Mouse (Mus musculus): ENCODE results near the gene Kif3c. TPM values are rescaled to one million over a fixed set of nuclear protein-coding genes. Genes with fewer than 3 reads are reported as not detected.

The Kif3c gene
- 32.0 TPM for polyA plus RNA-seq (2021)

- TF ChIP-seq CTCF (IDR thresholded peaks at IDR 0.05): no peak
- in situ Hi-C loops (cut with MboI; ENCODE audit: low pct_unique_long_range_greater_than_20kb): loop anchor here (5.0 kb wide), 1 partner anchor 112 kb away; no protein-coding TSS in a partner anchor
Measured at GRCm38 (mm10) chr12:3364508-3365448, at the start of gene Kif3c. Kif3c (plus strand) TSS chr12:3365132.

GRCm38 (mm10) chr12:3316083-3316482 lies 48.8 kb upstream of the Kif3c start:
- CTCF ChIA-PET: no interaction called here
- TF ChIP-seq CTCF (IDR thresholded peaks at IDR 0.05): no peak
- in situ Hi-C loops (cut with MboI; ENCODE audit: low pct_unique_long_range_greater_than_20kb): no loop called here
- peaks cover 3% of the 10 kb centered on the region for H3K27me3 ChIP-seq
- ATAC-seq: no peak
- no peak for DNase-seq (ENCODE audit: low read depth, low spot score)
- POLR2A ChIA-PET: no interaction called here

More at GRCm38 (mm10) chr12:3364508-3365448, at the start of gene Kif3c:
- POLR2A ChIA-PET: interaction anchor here (1.3 kb wide), 1 partner anchor 15 kb away, joined by 4 read pairs; no protein-coding TSS in a partner anchor
- no peaks in the 10 kb centered on the region for H3K27me3 ChIP-seq
- ATAC-seq (peak; percentile 87), DNase-seq (ENCODE audit: low read depth, low spot score) (no peak)
- CTCF ChIA-PET: interaction anchor here (1.4 to 1.8 kb wide), 4 partner anchors 11 to 26 kb away, joined by 3 to 5 read pairs (median 4); no protein-coding TSS in a partner anchor

- POLR2A ChIA-PET: no interaction called here
- peaks cover 3% of the 10 kb centered on the region for H3K27me3 ChIP-seq
- in situ Hi-C loops (cut with MboI; ENCODE audit: low pct_unique_long_range_greater_than_20kb): no loop called here
- CTCF ChIA-PET: no interaction called here
- no peak for TF ChIP-seq CTCF (IDR thresholded peaks at IDR 0.05)
- DNase-seq (ENCODE audit: low read depth, low spot score): no peak
- ATAC-seq: no peak
Measured at GRCm38 (mm10) chr12:3316937-3317336, 48.0 kb upstream of the Kif3c start.

GRCm38 (mm10) chr12:3319377-3319776 lies 45.6 kb upstream of the Kif3c start:
- in situ Hi-C loops (cut with MboI; ENCODE audit: low pct_unique_long_range_greater_than_20kb): no loop called here
- POLR2A ChIA-PET: no interaction called here
- no peak for DNase-seq (ENCODE audit: low read depth, low spot score)
- H3K27me3 ChIP-seq: peaks cover 3% of the 10 kb centered on the region
- no peak for TF ChIP-seq CTCF (IDR thresholded peaks at IDR 0.05)
- CTCF ChIA-PET: no interaction called here
- no peak for ATAC-seq

- no peaks in the 10 kb centered on the region for H3K27me3 ChIP-seq
- no peak for ATAC-seq
- ChIA-PET CTCF (no interaction called here), POLR2A (no interaction called here)
- TF ChIP-seq CTCF (IDR thresholded peaks at IDR 0.05): no peak
- DNase-seq (ENCODE audit: low read depth, low spot score): no peak
- in situ Hi-C loops (cut with MboI; ENCODE audit: low pct_unique_long_range_greater_than_20kb): no loop called here
Measured at GRCm38 (mm10) chr12:3323241-3323640, 41.7 kb upstream of the Kif3c start.

GRCm38 (mm10) chr12:3325232-3325631 lies 39.7 kb upstream of the Kif3c start:
- ChIA-PET POLR2A (no interaction called here), CTCF (interaction anchor here (1.3 kb wide), 1 partner anchor 15 kb away, joined by 5 read pairs; no protein-coding TSS in a partner anchor)
- ATAC-seq (no peak), DNase-seq (ENCODE audit: low read depth, low spot score) (no peak)
- TF ChIP-seq CTCF (IDR thresholded peaks at IDR 0.05): no peak
- H3K27me3 ChIP-seq: no peaks in the 10 kb centered on the region
- in situ Hi-C loops (cut with MboI; ENCODE audit: low pct_unique_long_range_greater_than_20kb): no loop called here

GRCm38 (mm10) chr12:3329677-3330076 lies 35.3 kb upstream of the Kif3c start:
- DNase-seq (ENCODE audit: low read depth, low spot score) (no peak), ATAC-seq (no peak)
- in situ Hi-C loops (cut with MboI; ENCODE audit: low pct_unique_long_range_greater_than_20kb): no loop called here
- ChIA-PET POLR2A (no interaction called here), CTCF (no interaction called here)
- no peak for TF ChIP-seq CTCF (IDR thresholded peaks at IDR 0.05)
- H3K27me3 ChIP-seq: no peaks in the 10 kb centered on the region

- no peak for TF ChIP-seq CTCF (IDR thresholded peaks at IDR 0.05)
- POLR2A ChIA-PET: no interaction called here
- DNase-seq (ENCODE audit: low read depth, low spot score): no peak
- no peak for ATAC-seq
- in situ Hi-C loops (cut with MboI; ENCODE audit: low pct_unique_long_range_greater_than_20kb): no loop called here
- CTCF ChIA-PET: interaction anchor here (1.7 to 2.1 kb wide), 2 partner anchors 11 to 17 kb away, joined by 4 to 5 read pairs; no protein-coding TSS in a partner anchor
- no peaks in the 10 kb centered on the region for H3K27me3 ChIP-seq
Measured at GRCm38 (mm10) chr12:3338931-3339330, 26.0 kb upstream of the Kif3c start.

GRCm38 (mm10) chr12:3344155-3344554 lies 20.8 kb upstream of the Kif3c start:
- in situ Hi-C loops (cut with MboI; ENCODE audit: low pct_unique_long_range_greater_than_20kb): no loop called here
- TF ChIP-seq CTCF (IDR thresholded peaks at IDR 0.05): no peak
- CTCF ChIA-PET: no interaction called here
- H3K27me3 ChIP-seq: no peaks in the 10 kb centered on the region
- POLR2A ChIA-PET: no interaction called here
- ATAC-seq: no peak
- DNase-seq (ENCODE audit: low read depth, low spot score): no peak

- ChIA-PET CTCF (no interaction called here), POLR2A (no interaction called here)
- no peak for DNase-seq (ENCODE audit: low read depth, low spot score)
- in situ Hi-C loops (cut with MboI; ENCODE audit: low pct_unique_long_range_greater_than_20kb): loop anchor here (5.0 kb wide), 1 partner anchor 33 kb away; no protein-coding TSS in a partner anchor
- no peak for TF ChIP-seq CTCF (IDR thresholded peaks at IDR 0.05)
- H3K27me3 ChIP-seq: no peaks in the 10 kb centered on the region
- ATAC-seq: no peak
Measured at GRCm38 (mm10) chr12:3345038-3345437, 19.9 kb upstream of the Kif3c start.

- ATAC-seq (no peak), DNase-seq (ENCODE audit: low read depth, low spot score) (no peak)
- TF ChIP-seq CTCF (IDR thresholded peaks at IDR 0.05): no peak
- ChIA-PET POLR2A (interaction anchor here (0.6 kb wide), 2 partner anchors 36 to 64 kb away, joined by 4 to 7 read pairs; no protein-coding TSS in a partner anchor), CTCF (interaction anchor here (0.8 kb wide), 1 partner anchor 189 kb away, joined by 3 read pairs; no protein-coding TSS in a partner anchor)
- no peaks in the 10 kb centered on the region for H3K27me3 ChIP-seq
- in situ Hi-C loops (cut with MboI; ENCODE audit: low pct_unique_long_range_greater_than_20kb): loop anchor here (5.0 kb wide), 1 partner anchor 35 kb away; no protein-coding TSS in a partner anchor
Measured at GRCm38 (mm10) chr12:3347682-3348081, 17.2 kb upstream of the Kif3c start.
